Mouse (Mus musculus) 3T3-L1 (cell line): Measurements from ENCODE around the gene Stard5.

ENCODE experiments used
- DNase-seq: peaks from one replicate; pipeline ENCODE4 v3.0.0-alpha.2; 2015; ENCODE audit warnings: low read depth, low spot score

The Stard5 gene

GRCm38 (mm10) chr7:83631828-83632681 lies at the start of gene Stard5:
TSS of gene Stard5 (plus strand) at chr7:83631959.
- peak; percentile 95 for DNase-seq

GRCm38 (mm10) chr7:83584639-83585471 lies 46.9 kb upstream of the Stard5 start, which contains the start of gene Tmc3:
TSS of gene Tmc3 (plus strand) at chr7:83584927.
- peak; percentile 28 for DNase-seq

GRCm38 (mm10) chr7:83594056-83594455 lies 37.7 kb upstream of the Stard5 start:
- no peak for DNase-seq

GRCm38 (mm10) chr7:83597063-83597462 lies 34.7 kb upstream of the Stard5 start:
- no peak for DNase-seq

DNA sequence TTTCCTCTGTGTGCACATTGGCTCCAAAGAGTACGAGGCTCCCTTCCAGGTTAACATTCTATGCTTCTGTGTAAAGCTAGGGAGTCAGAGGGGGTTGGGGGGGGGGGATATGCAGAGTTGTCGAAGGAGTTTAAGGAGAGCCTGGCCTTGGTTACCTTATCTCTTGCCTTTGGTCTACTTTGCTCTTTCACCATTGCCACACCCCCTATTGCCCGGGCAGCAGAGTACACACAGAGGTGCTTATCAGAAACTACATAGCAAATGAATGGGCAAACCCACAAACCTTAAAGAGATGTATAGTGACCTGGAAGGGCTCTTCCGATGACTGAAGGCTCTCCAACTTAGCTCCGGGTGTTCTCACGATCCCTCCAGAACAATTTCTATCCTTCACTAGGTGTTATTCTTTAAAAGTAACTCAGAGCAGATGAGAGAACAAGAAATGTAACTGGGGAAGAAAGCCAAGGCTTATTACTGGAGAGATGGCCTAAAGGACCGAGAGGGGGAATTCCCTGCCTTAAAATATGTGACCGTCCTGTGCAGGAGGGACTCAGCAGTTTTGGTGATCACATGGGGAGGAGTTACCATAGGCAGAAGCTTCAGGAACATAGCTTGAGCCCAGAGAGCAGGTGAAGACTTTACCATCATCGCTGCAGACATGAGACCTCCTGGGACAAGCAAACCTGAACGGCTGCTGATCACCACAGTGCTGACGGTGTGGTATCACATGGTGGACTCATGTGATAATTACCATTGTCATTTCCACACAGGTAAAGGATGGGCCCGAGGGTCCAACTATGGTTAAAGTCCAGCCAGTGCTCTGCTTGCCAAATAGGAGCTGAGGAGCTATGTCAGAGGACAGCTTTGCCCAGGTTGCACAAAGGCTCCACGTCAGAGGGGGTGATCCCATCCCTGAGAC lies 32.5 kb upstream of the Stard5 start:
- no peak for DNase-seq

DNA sequence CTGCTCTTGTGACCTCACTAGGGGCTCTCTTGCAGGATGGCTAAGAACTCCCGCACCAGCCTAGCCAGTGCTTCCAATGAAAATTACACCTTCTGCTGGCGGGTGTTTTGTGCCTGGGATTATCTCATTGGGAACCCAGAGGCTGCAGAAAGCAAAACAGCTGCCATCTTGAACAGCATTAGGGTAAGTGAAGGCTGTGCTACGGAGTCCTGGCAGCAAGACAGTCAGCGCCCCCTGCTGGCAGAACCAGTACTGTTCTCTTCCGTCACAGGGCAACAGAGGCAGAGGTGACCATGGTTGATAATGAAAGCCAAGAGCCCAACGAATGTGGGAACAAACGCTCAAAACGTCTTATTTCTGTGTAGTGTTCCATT lies 31.9 kb upstream of the Stard5 start:
- DNase-seq, result peak; percentile 44

DNA sequence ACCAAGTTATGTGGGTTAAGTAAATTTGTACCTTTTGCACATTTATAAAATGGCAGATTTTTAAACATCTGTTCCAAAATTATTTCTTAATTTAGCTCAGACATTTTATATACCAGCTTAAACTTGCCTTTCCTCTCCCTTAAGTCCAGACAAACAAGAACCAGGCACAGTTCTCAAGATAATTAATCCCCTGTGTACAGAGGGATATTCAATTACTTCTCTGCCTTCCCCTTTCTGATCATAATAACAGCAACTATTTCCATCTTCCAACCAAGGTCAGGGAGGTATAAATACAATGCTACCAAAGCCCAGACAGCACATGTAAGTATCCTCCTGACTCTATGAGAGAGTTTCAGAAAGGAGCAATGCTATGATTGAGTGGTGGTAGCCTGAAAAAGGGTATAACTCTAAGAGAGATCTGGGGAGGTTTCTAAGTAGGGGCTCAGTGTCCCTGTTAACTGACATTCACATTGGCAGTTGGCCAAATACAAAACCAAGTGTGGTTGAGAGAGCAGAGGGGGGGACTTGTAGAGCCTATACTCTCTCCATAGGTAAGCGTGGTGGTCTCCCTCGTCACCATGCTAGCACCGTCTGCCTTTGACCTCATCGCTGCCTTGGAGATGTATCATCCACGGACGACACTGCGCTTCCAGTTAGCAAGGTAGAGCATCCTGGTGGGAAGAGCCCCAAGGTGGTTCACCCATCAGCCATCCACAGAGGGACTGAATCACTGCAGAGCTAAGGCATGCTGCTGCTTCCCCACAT lies 27.4 kb upstream of the Stard5 start:
- DNase-seq, result no peak

DNA sequence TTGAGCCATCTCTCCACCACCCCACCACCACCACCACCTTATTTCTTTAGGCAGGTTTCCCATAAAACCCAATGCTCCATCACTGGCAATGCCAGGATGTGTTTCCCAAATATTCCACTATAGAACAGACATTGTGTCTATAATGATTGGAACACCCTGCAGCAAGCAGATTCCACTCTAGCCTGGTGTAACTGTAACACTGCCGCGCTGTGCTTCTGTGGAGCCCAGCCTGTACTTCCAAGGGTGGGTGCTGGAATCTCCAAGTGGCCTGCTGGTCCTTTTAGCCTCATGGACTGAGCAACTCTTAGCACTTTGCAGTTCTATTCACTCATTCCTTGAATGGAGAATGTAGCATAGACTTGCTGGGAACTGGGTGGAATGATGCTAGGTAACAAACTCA lies 25.0 kb upstream of the Stard5 start:
- DNase-seq, result no peak

GRCm38 (mm10) chr7:83609891-83610290 lies 21.9 kb upstream of the Stard5 start:
- DNase-seq, result no peak

GRCm38 (mm10) chr7:83611886-83612285 lies 19.9 kb upstream of the Stard5 start:
- DNase-seq, result no peak

DNA sequence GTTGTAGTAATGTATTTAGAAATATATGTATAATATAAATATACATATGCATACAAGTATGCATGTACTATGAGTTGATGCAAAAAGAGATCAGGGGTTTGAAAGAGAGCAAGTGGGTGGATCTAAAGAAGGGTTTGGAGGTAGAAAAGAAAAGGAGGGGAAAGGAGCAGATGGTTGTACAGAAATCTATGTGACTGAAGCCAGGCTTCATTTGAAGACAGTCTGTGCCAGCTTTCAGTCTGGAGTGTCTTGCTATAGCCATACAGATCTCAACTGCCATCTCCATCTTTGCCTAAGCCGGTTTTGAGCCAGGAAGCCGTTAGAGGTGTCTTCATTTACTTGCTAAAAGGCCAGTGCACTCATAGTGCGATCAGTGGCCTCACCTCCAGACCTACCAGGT lies 16.5 kb upstream of the Stard5 start:
- no peak for DNase-seq

GRCm38 (mm10) chr7:83615815-83616214 lies 15.9 kb upstream of the Stard5 start:
- no peak for DNase-seq

GRCm38 (mm10) chr7:83616268-83616667 lies 15.5 kb upstream of the Stard5 start:
- no peak for DNase-seq

DNA sequence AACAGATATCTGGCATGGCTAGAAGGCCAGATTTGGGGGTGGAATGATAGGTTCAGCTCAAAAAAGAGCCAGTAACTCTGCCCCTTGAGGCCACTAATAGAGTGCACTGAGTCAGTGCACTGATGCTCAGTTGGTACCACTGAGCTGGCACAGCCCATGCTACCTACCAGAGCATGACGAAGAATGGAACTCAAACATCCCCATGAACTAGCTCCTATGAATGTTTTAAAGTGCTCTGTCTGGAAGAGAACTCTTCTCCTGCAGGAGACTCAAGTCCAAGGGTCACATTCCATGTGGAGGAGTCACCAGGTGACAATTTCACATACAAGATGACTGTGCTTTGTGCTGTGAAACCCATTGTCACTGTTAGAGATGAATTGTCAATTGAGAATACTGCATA lies 13.1 kb upstream of the Stard5 start:
- no peak for DNase-seq

DNA sequence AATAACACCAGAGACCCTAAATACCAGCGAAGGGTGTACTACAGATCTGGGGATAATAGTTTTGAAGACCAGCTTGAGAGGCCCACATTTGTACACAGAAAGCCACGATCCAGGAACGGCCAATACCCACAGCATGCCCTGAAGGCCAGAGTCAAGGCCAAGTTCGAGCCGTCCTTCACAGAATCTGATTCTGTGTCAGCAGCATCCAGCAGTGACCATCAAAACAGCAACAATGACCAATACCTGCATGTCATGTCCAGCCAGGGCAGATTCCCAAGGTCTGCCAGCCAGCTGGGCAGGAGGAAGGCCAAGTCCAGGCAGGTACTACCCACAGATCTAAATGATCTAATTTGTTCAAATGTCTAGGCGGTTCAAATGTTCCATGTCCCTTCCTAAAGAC lies 9.2 kb upstream of the Stard5 start:
- DNase-seq, result no peak

GRCm38 (mm10) chr7:83624065-83624464 lies 7.7 kb upstream of the Stard5 start:
- no peak for DNase-seq

DNA sequence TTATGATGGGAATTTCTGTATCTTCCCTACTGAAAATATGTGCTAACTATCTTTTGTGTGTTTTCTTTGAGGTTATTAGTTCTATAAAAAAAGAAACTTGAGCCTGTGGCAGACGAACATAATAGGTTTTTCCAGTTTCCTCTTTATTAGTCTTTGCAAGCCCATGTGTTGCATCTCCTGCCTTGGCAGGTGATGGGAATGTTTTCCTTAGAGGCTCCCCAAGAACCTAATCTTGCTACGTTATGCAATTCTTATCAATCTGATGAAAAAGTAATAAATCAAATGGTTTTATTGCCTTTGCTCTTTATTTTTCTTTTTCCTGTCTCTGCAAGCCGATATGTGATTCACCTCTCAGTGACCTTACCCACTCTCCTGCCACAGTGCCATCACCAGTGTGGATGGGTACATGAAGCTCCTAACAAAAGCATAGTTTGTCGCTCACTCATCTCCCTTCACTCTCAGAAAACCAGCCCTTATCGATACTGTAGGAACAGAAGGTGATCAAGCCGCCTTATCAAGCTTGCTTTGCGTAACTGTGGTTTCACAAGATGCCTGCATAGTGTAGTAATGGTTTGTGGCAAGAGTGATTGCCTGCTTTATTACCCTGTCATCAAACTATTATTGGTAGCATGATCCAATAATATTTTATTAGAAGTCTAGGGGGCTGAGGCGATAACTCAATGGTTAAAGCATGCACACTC lies 5.1 kb upstream of the Stard5 start:
- DNase-seq, result no peak

DNA sequence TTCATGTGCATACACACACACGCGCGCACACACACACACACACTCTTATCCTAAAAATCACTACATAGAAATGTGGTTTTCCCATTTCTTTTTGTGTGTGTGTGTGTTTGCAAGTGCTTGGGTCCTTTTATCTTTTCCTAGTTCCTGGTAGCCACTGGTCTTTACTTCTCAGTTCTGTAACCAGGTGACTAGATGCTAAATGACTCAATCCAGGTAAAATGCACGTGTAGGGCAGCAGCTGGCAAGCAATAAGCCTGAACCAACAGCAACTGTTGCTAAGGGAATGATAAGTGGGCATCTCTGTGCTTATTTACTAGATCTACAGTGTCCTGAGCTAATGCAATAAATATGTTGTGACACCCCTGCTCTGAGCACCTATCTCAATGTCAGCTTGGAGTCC lies 4.4 kb upstream of the Stard5 start:
- no peak for DNase-seq

DNA sequence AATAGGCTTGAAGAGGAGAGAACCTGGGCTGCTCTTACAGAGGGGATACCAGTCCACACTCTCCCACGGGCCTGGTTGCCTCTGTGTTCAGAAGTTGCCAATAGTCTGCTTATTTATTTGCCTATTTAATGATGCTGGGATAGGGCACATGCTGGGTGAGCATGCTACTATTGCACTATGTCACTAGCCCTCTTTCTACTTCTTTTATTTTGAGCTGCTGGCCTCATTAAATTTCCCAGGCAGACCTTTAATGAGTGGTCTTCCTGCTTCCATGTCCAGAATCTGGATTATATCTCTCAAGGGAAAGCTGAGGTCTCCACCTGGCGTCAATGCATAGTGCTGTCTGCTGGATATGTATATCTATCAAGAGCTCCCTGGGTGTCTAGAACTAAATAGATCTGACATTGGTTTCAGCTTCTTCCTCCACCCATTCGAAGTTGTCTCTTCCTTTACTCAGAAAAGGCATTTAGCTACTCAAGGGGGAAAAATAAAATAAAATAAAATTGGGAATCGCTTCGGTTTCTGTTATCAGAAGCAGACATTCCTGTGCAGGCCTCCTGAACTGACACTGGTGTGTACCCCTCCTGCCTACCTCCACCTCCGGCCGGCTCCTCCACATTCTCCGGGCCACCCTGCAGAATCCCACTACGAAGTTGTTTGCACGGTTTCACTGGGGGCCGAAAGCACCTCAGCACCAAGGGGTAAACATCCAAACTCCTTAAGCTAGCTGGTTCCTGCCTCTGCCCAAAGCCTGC lies 509 bp upstream of the Stard5 start:
- DNase-seq, result peak; percentile 45
